In genomic region chr17:28163666-28164065, GRCm38 (mm10) we compare ENCODE assay signal across 7 mouse cellular contexts. TPM values are rescaled to one million over a fixed set of nuclear protein-coding genes. Genes with fewer than 3 reads are reported as not detected.
A peak's percentile ranks its signal among the peaks of the same experiment; 100 is the strongest.
DNase-seq lines count a peak whose midpoint lies in the region; ATAC-seq and TF ChIP-seq lines count a peak whose summit lies in the region.

No protein-coding gene starts in this region.

- ATAC-seq in forebrain, embryonic 13.5 days: peak; percentile 34; the same call in 1 of the 2 replicates
- peak; percentile 57 for ATAC-seq in hindbrain, embryonic 16.5 days
- peak; percentile 63; the same call in 1 of the 2 replicates for ATAC-seq in midbrain, embryonic 12.5 days (ENCODE audit: low FRiP score, low read depth)

- no peaks in the 10 kb centered on the region for H3K9me3 ChIP-seq in forebrain, embryonic 13.5 days (replicated peaks)
- H3K9me3 ChIP-seq in hindbrain, embryonic 16.5 days (ENCODE audit: control insufficient read depth, low read length): no peaks in the 10 kb centered on the region
- H3K9me3 ChIP-seq in midbrain, embryonic 12.5 days: no peaks in the 10 kb centered on the region

- no peak overlapping the region for H3K4me3 ChIP-seq in forebrain, embryonic 13.5 days
- no peak overlapping the region for H3K4me3 ChIP-seq in hindbrain, embryonic 16.5 days (ENCODE audit: low read length)
- no peak overlapping the region for H3K4me3 ChIP-seq in left cerebral cortex, adult 2 months
- H3K4me3 ChIP-seq in midbrain, embryonic 12.5 days: no peak overlapping the region

- H3K4me1 ChIP-seq in forebrain, embryonic 13.5 days: peaks cover under 1% of the 10 kb centered on the region; the same call in 1 of the 2 replicates
- peaks cover 9% of the 10 kb centered on the region for H3K4me1 ChIP-seq in hindbrain, embryonic 16.5 days (ENCODE audit: control insufficient read depth, insufficient read depth, low read depth, low read length)
- 0 out of 2 replicates have a peak, but pooled peaks cover 7% of the 10 kb centered on the region for H3K4me1 ChIP-seq in midbrain, embryonic 12.5 days

- peaks cover 55% of the 10 kb centered on the region for H3K36me3 ChIP-seq in forebrain, embryonic 13.5 days (ENCODE audit: poor library complexity, severe bottlenecking)
- 0 out of 2 replicates have a peak, but pooled peaks cover 2% of the 10 kb centered on the region for H3K36me3 ChIP-seq in hindbrain, embryonic 16.5 days (ENCODE audit: control insufficient read depth, insufficient read depth, low read length)
- peaks cover 80% of the 10 kb centered on the region for H3K36me3 ChIP-seq in midbrain, embryonic 12.5 days

- intact Hi-C loops in left cerebral cortex, adult 2 months (cut with DNase I): loop anchor here (1.0 to 10.0 kb wide), 2 partner anchors 78 to 179 kb away; no protein-coding TSS in a partner anchor

- WGBS in forebrain, embryonic 13.5 days: 6% methylated on average over 6 of the region's 6 CpGs
- WGBS in hindbrain, embryonic 16.5 days: 10% methylated on average over 6 of the region's 6 CpGs
- 11% methylated on average over 6 of the region's 6 CpGs for whole genome bisulfite sequencing in midbrain, embryonic 12.5 days

- peak; percentile 24 for DNase-seq in MEL-GATA-1-ER (ENCODE audit: extremely low read depth, low read depth)
- DNase-seq in c-Kit-negative CD71-positive TER-119-positive erythroid progenitor cells, embryonic 14.5 days (ENCODE audit: low read depth, low spot score): peak; percentile 39
- peak; percentile 76 to 83 for DNase-seq in left cerebral cortex, adult 2 months (ENCODE audit: extremely low spot score in 1 of 2, low spot score in 2 of 2)
- peak; percentile 54 to 77 for DNase-seq in spleen, adult 18-20 months

- H3K27me3 ChIP-seq in forebrain, embryonic 13.5 days: no peaks in the 10 kb centered on the region
- no peaks in the 10 kb centered on the region for H3K27me3 ChIP-seq in hindbrain, embryonic 16.5 days (replicated peaks; ENCODE audit: control insufficient read depth, insufficient read depth, low read length)
- H3K27me3 ChIP-seq in midbrain, embryonic 12.5 days: peaks cover 24% of the 10 kb centered on the region

- H3K27ac ChIP-seq in forebrain, embryonic 13.5 days: no peak overlapping the region
- H3K27ac ChIP-seq in hindbrain, embryonic 16.5 days (ENCODE audit: low read depth, low read length): no peak overlapping the region
- peak overlapping the region; percentile 19; the same call in 1 of the 2 replicates for H3K27ac ChIP-seq in left cerebral cortex, adult 2 months
- no peak overlapping the region for H3K27ac ChIP-seq in midbrain, embryonic 12.5 days (replicated peaks)

- H3K9ac ChIP-seq in forebrain, embryonic 13.5 days: no peak overlapping the region
- H3K9ac ChIP-seq in hindbrain, embryonic 16.5 days (ENCODE audit: low read depth, low read length): no peak overlapping the region
- H3K9ac ChIP-seq in midbrain, embryonic 12.5 days (replicated peaks): no peak overlapping the region

- TF ChIP-seq CTCF in left cerebral cortex, adult 2 months (IDR thresholded peaks at IDR 0.05): peak; percentile 98

- no peak overlapping the region for H3K4me2 ChIP-seq in forebrain, embryonic 13.5 days
- no peak overlapping the region for H3K4me2 ChIP-seq in hindbrain, embryonic 16.5 days (ENCODE audit: low read length)
- H3K4me2 ChIP-seq in midbrain, embryonic 12.5 days (replicated peaks): no peak overlapping the region

RNA-seq across cellular contexts. Expression of gene Zfp523, which starts 13.3 kb away (rescaled TPM):
- 32.7 and 34.5 TPM in 2 replicates for polyA plus RNA-seq in forebrain, embryonic 13.5 days (2015; fragmentation: Nextera tagmentation; extraction: Ambion mirVana)
- 43.0 and 44.6 TPM in 2 replicates for polyA plus RNA-seq in hindbrain, embryonic 16.5 days (2015; fragmentation: Nextera tagmentation; extraction: Ambion mirVana)
- total RNA-seq in left cerebral cortex, adult 2 months (2021): 100 to 1,000 TPM; 107 to 130 TPM
- 49.7 and 52.6 TPM in 2 replicates for polyA plus RNA-seq in midbrain, embryonic 12.5 days (2016; fragmentation: Nextera tagmentation; extraction: Ambion mirVana)

RNA-seq across cellular contexts. Expression of gene Scube3, which starts 21.7 kb away (rescaled TPM):
- 2.9 and 4.2 TPM in 2 replicates for polyA plus RNA-seq in forebrain, embryonic 13.5 days (2015; fragmentation: Nextera tagmentation; extraction: Ambion mirVana)
- polyA plus RNA-seq in hindbrain, embryonic 16.5 days (2015; fragmentation: Nextera tagmentation; extraction: Ambion mirVana): 3.0 and 3.6 TPM in 2 replicates
- 1 to 10 TPM; 1.5 TPM for total RNA-seq in left cerebral cortex, adult 2 months (2021)
- polyA plus RNA-seq in midbrain, embryonic 12.5 days (2016; fragmentation: Nextera tagmentation; extraction: Ambion mirVana): 9.7 and 10.7 TPM in 2 replicates

RNA-seq across cellular contexts. Expression of gene Def6, which starts 43.9 kb away (rescaled TPM):
- 3.3 and 3.6 TPM in 2 replicates for polyA plus RNA-seq in forebrain, embryonic 13.5 days (2015; fragmentation: Nextera tagmentation; extraction: Ambion mirVana)
- 5.8 and 7.0 TPM in 2 replicates for polyA plus RNA-seq in hindbrain, embryonic 16.5 days (2015; fragmentation: Nextera tagmentation; extraction: Ambion mirVana)
- total RNA-seq in left cerebral cortex, adult 2 months (2021): 1 to 10 TPM; 2.1 to 3.1 TPM
- polyA plus RNA-seq in midbrain, embryonic 12.5 days (2016; fragmentation: Nextera tagmentation; extraction: Ambion mirVana): 3.1 and 3.7 TPM in 2 replicates

Comparison
In these comparisons a context has a peak if more than half of its experiments do, and no peak if none do; other contexts are left out.
1. DNase-seq: peak in every context shown above with its lines; median percentile 80 in left cerebral cortex, adult 2 months; 66 in spleen, adult 18-20 months; 39 in c-Kit-negative CD71-positive TER-119-positive erythroid progenitor cells, embryonic 14.5 days; 24 in MEL-GATA-1-ER.